Mouse (Mus musculus): ENCODE results near the gene Pla2g5.

DNA sequence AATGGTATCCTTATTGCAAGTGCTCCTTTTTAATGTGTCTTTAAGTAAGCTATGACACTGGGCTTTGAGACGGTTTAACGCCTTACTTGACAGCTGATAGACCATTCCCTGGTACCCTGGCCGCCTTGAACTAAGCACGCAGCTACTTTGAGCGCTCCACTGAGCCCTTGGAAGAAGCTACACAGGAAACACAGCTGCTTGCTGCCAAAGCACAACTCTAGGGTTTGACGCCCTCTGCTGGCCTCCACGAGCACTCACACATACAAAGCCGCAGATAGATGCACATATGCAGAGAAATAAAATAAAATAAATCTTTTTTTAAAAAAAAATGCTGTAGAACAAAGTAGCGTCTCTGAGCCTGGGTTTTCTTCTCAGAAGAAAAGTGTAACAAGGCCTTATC, 4.0 kb downstream of the Pla2g5 start:
- TF ChIP-seq CTCF (IDR thresholded peaks at IDR 0.05; ENCODE audit: low read depth, low read length) (peak; percentile 45; the same call in 1 of the 2 replicates), POLR2A (IDR thresholded peaks at IDR 0.05; ENCODE audit: extremely low read depth, insufficient read depth, low read length) (no peak)

Measured in liver, adult 2 months (tissue).